Mouse (Mus musculus) MEL-GATA-1-ER (cell line): ENCODE data around the gene Maml2.

Experiments used
- DNase-seq: peaks from one replicate; pipeline ENCODE4 v3.0.0-alpha.2; 2012; ENCODE audit warnings: low read depth; ENCODE audit errors: extremely low read depth

The Maml2 gene

GRCm38 (mm10) chr9:13491854-13492620, 194.3 kb downstream of the Maml2 start:
- no peak for DNase-seq

GRCm38 (mm10) chr9:13492807-13493206, 195.1 kb downstream of the Maml2 start:
- DNase-seq = no peak

GRCm38 (mm10) chr9:13493746-13494145, 196.0 kb downstream of the Maml2 start:
- DNase-seq = no peak

- DNase-seq = no peak
Measured at GRCm38 (mm10) chr9:13495530-13495929, 197.8 kb downstream of the Maml2 start.

GRCm38 (mm10) chr9:13497016-13497415, 199.3 kb downstream of the Maml2 start:
- DNase-seq = no peak

- no peak for DNase-seq
Measured at GRCm38 (mm10) chr9:13497690-13498333, 200.1 kb downstream of the Maml2 start.

- no peak for DNase-seq
Measured at GRCm38 (mm10) chr9:13500045-13500444, 202.3 kb downstream of the Maml2 start.

GRCm38 (mm10) chr9:13505024-13505423, 207.3 kb downstream of the Maml2 start:
- no peak for DNase-seq

- no peak for DNase-seq
Measured at GRCm38 (mm10) chr9:13506956-13507821, 209.4 kb downstream of the Maml2 start.

GRCm38 (mm10) chr9:13507822-13508188, 210.0 kb downstream of the Maml2 start:
- DNase-seq = no peak

GRCm38 (mm10) chr9:13509751-13510150, 212.0 kb downstream of the Maml2 start:
- no peak for DNase-seq

- no peak for DNase-seq
Measured at GRCm38 (mm10) chr9:13510621-13511369, 213.0 kb downstream of the Maml2 start.

GRCm38 (mm10) chr9:13513135-13513534, 215.4 kb downstream of the Maml2 start:
- no peak for DNase-seq

- no peak for DNase-seq
Measured at GRCm38 (mm10) chr9:13514435-13514834, 216.7 kb downstream of the Maml2 start.

GRCm38 (mm10) chr9:13515976-13516375, 218.2 kb downstream of the Maml2 start:
- no peak for DNase-seq

- DNase-seq = no peak
Measured at GRCm38 (mm10) chr9:13518031-13518430, 220.3 kb downstream of the Maml2 start.

- DNase-seq = no peak
Measured at GRCm38 (mm10) chr9:13518441-13518971, 220.7 kb downstream of the Maml2 start.

GRCm38 (mm10) chr9:13522061-13522820, 224.5 kb downstream of the Maml2 start:
- no peak for DNase-seq

GRCm38 (mm10) chr9:13523046-13523445, 225.3 kb downstream of the Maml2 start:
- peak; percentile 38 for DNase-seq

GRCm38 (mm10) chr9:13525075-13525474, 227.3 kb downstream of the Maml2 start:
- DNase-seq = no peak
